Mouse (Mus musculus): ENCODE data around the gene Nynrin. TPM values are rescaled to one million over a fixed set of nuclear protein-coding genes. Genes with fewer than 3 reads are reported as not detected.

Nynrin gene
- total and polyA plus RNA-seq, 3 experiments = not detected

DNA sequence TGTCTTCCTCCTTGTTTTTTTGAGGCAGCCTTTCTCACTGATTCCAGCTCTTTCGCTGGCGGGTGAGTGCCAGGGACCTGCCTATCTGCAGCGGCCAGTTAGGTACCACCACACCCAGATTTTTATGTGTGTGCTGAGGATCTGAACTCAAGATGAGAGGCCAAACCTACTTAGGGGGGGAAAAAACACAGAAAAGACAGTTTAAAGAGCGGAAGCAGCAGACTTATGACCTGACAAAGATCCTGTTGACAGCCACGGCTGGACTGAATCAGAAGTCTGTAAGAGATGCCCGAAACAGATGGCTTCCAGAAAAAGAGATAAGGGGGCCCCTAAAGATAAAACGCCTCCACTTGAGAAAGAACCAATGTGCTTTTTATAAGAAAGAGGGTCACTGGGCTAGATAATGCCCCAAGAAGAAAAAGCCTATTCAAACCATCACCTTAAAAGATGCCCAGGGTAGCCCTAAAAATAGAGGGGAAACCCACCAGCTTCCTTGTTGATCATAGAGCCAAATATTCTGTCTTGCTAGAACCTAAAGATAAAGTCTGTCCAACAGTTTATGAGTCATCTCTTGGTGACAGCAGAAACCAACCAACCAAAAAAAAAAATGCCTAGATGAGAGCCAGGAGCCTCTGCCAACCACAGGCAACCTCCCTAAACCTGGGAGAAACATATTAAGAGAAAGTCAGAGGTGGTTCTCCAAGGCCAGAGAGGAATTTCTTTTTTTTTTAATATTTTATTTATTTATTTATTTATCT, 68.8 kb downstream of the Nynrin start:
- no peaks in the 10 kb centered on the region for H3K27me3 ChIP-seq (ENCODE audit: control insufficient read depth in 1 of 2, insufficient read depth in 2 of 2, low read length in 2 of 2)
- H3K9ac ChIP-seq (ENCODE audit: control insufficient read depth, low read depth, low read length, poor library complexity, severe bottlenecking) = peak overlapping the region; percentile 3
- peaks cover 0 to 11% of the 10 kb centered on the region in 2 experiments; a peak in 2 of 4 replicates for H3K36me3 ChIP-seq (ENCODE audit: control insufficient read depth in 1 of 2, insufficient read depth in 2 of 2, low read length in 2 of 2)
- peak overlapping the region; percentile 5 to 18 for H3K4me3 ChIP-seq (ENCODE audit: control insufficient read depth in 1 of 2, insufficient read depth in 1 of 2, low read depth in 2 of 2, low read length in 2 of 2)
- peak overlapping the region; percentile 83 for H3K27ac ChIP-seq (ENCODE audit: control insufficient read depth, low read depth, low read length)
- H3K9me3 ChIP-seq (replicated peaks; ENCODE audit: insufficient read depth, low read length) = no peaks in the 10 kb centered on the region
- DNase-seq (ENCODE audit: low read depth, low spot score) = peak; percentile 91
- H3K79me2 ChIP-seq (ENCODE audit: control insufficient read depth, insufficient read depth, low read length, poor library complexity) = no peaks in the 10 kb centered on the region
- H3K4me1 ChIP-seq (ENCODE audit: control insufficient read depth in 1 of 2, insufficient read depth in 2 of 2, low read length in 2 of 2) = peaks cover 9 to 26% of the 10 kb centered on the region in 2 experiments
- no peak for TF ChIP-seq POLR2A (IDR thresholded peaks at IDR 0.05; ENCODE audit: control insufficient read depth in 1 of 2, insufficient read depth in 1 of 2, low read depth in 1 of 2, low read length in 2 of 2, poor library complexity in 1 of 2)
- TF ChIP-seq SMC3 (IDR thresholded peaks at IDR 0.05; ENCODE audit: low read depth, low read length) = no peak
- peak; percentile 68 for TF ChIP-seq TAL1 (IDR thresholded peaks at IDR 0.05; ENCODE audit: low read length)
- no peak for TF ChIP-seq UBTF (IDR thresholded peaks at IDR 0.05; ENCODE audit: borderline replicate concordance, insufficient read depth, low read depth, low read length)
- no peak for TF ChIP-seq NRF1 (IDR thresholded peaks at IDR 0.05; ENCODE audit: insufficient read depth, low read depth, low read length, poor library complexity, severe bottlenecking)
- TF ChIP-seq JUND (IDR thresholded peaks at IDR 0.05; ENCODE audit: low read depth, low read length) = peak; percentile 92; the same call in 1 of the 2 replicates
- TF ChIP-seq MAFK (IDR thresholded peaks at IDR 0.05; ENCODE audit: borderline replicate concordance, low read depth, low read length) = peak; percentile 7; the same call in 1 of the 2 replicates
- TF ChIP-seq ZMIZ1 (IDR thresholded peaks at IDR 0.05; ENCODE audit: low read depth, low read length) = no peak
- no peak for TF ChIP-seq POLR2AphosphoS2 (IDR thresholded peaks at IDR 0.05; ENCODE audit: low read length)
- TF ChIP-seq SIN3A (IDR thresholded peaks at IDR 0.05; ENCODE audit: low read length) = peak; percentile 59
- TF ChIP-seq USF2 (IDR thresholded peaks at IDR 0.05; ENCODE audit: borderline replicate concordance in 1 of 2, insufficient read depth in 1 of 2, low read depth in 1 of 2, low read length in 2 of 2) = no peak
- peak; percentile 90 for TF ChIP-seq TCF12 (IDR thresholded peaks at IDR 0.05; ENCODE audit: low read depth, low read length)
- TF ChIP-seq EP300 (IDR thresholded peaks at IDR 0.05; ENCODE audit: low read depth in 1 of 2, low read length in 2 of 2) = peak; percentile 86 to 88
- TF ChIP-seq KAT2A (conservative IDR thresholded peaks at IDR 0.05; ENCODE audit: low read depth, low read length) = no peak; the same call in 1 of the 2 replicates
- TF ChIP-seq RAD21 (IDR thresholded peaks at IDR 0.05; ENCODE audit: low read depth, low read length) = no peak
- no peak for TF ChIP-seq ZC3H11A (IDR thresholded peaks at IDR 0.05; ENCODE audit: low read depth, low read length)
- peak; percentile 95 for TF ChIP-seq ZNF384 (IDR thresholded peaks at IDR 0.05; ENCODE audit: low read depth, low read length)
- peak; percentile 69; the same call in 1 of the 2 replicates for TF ChIP-seq MAZ (IDR thresholded peaks at IDR 0.05; ENCODE audit: low read depth, low read length)
- TF ChIP-seq ETS1 (IDR thresholded peaks at IDR 0.05; ENCODE audit: low read depth, low read length) = peak; percentile 91
- TF ChIP-seq E2F4 (IDR thresholded peaks at IDR 0.05; ENCODE audit: borderline replicate concordance, low read depth, low read length) = no peak
- TF ChIP-seq MYB (IDR thresholded peaks at IDR 0.05; ENCODE audit: low read depth, low read length) = no peak; the same call in 1 of the 2 replicates
- no peak for TF ChIP-seq NELFE (IDR thresholded peaks at IDR 0.05; ENCODE audit: low read depth, low read length)
- no peak for TF ChIP-seq CHD2 (IDR thresholded peaks at IDR 0.05; ENCODE audit: low read length)
- no peak for TF ChIP-seq CHD1 (IDR thresholded peaks at IDR 0.05; ENCODE audit: low read depth, low read length)
- peak; percentile 94 for TF ChIP-seq GATA1 (IDR thresholded peaks at IDR 0.05; ENCODE audit: low read depth, low read length)
- peak; percentile 66 for TF ChIP-seq HCFC1 (IDR thresholded peaks at IDR 0.05; ENCODE audit: low read depth, low read length)
- TF ChIP-seq ZKSCAN1 (IDR thresholded peaks at IDR 0.05; ENCODE audit: low read depth, low read length) = no peak
- 0 out of 2 replicates have a peak, but pooled peaks have one; percentile 54 for TF ChIP-seq MEF2A (IDR thresholded peaks at IDR 0.05; ENCODE audit: extremely low read depth, insufficient replicate concordance, low read depth, low read length, poor library complexity, severe bottlenecking)
- 0 out of 2 replicates have a peak, but pooled peaks have one; percentile 9 for TF ChIP-seq MYC (IDR thresholded peaks at IDR 0.05; ENCODE audit: low read depth, low read length)
- TF ChIP-seq TBP (IDR thresholded peaks at IDR 0.05; ENCODE audit: low read depth, low read length) = no peak
- no peak for TF ChIP-seq GABPA (IDR thresholded peaks at IDR 0.05; ENCODE audit: low read depth, low read length)
- TF ChIP-seq BHLHE40 (IDR thresholded peaks at IDR 0.05; ENCODE audit: borderline replicate concordance, low read depth, low read length) = peak; percentile 42; the same call in 1 of the 2 replicates
- 0 out of 2 replicates have a peak, but pooled peaks have one; percentile 22 for TF ChIP-seq USF1 (IDR thresholded peaks at IDR 0.05; ENCODE audit: low read depth, low read length)
- TF ChIP-seq POLR2AphosphoS5 (IDR thresholded peaks at IDR 0.05; ENCODE audit: borderline replicate concordance, low read depth, low read length) = no peak
- TF ChIP-seq CTCF (IDR thresholded peaks at IDR 0.05 in 2 of 3, conservative IDR thresholded peaks at IDR 0.05 in 1 of 3; ENCODE audit: control insufficient read depth in 1 of 3, insufficient read depth in 1 of 3, low read depth in 2 of 3, low read length in 3 of 3, poor library complexity in 1 of 3, severe bottlenecking in 1 of 3) = no peak

Measured in MEL (cell line).